Mouse (Mus musculus): ENCODE results near the gene Gm10097. TPM values are rescaled to one million over a fixed set of nuclear protein-coding genes. Genes with fewer than 3 reads are reported as not detected.

The Gm10097 gene
- total and polyA plus RNA-seq, 3 experiments, result not detected

DNA sequence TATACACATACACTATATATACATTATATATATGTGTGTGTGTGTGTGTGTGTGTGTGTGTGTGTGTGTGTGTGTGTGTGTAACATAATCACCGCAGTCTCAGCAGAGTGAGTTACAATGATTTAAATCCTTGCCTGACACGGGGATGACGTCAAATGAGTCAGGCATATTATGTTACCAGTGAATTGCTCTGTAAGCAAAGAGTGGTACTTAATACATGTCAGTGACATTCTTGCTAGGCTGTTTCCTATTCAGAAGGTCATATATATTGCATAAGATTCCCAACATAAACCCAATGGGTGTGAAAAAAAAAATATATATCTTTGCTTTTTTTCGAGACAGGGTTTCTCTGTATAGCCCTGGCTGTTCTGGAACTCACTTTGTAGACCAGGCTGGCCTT, 20.1 kb downstream of the Gm10097 start:
- no peaks in the 10 kb centered on the region for H3K36me3 ChIP-seq (ENCODE audit: control insufficient read depth in 1 of 2, insufficient read depth in 2 of 2, low read length in 2 of 2)

DNA sequence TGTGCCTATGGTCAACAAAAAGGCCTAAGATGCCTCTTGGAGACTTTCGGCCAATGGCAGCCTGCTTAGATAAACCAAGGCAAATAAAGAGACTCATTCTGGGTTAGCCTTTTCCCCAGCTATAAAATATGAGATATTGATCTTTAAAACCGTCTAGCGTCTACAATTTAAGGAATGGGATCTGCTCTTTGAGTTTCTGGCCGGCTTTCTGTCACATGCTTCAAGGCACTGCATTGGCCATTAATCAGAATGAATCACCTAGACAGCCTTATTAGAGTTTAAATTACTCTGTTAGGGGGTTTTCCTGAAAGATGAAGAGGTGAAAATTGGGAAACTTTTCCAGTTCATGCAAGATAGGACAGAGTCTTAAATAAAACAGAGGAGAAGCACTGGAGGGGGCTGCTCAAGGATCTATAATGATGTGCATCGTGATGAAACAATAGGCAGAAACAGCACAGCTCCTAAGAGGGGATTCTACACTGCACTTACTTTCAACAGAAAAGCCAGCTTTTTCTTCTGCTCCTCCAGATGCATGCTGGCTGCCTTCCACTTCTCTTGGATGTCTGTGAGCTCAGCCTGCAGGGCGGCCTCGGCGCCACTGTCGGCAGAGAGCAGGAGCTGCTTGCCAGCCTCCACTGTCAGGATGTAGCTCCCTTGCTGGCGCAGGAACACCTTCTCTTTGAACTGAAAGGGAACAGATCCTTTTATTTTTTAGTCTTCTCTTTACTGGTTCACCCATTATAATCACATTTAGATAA, 28.2 kb downstream of the Gm10097 start:
- Histone ChIP-seq H3K9me3 (replicated peaks; ENCODE audit: insufficient read depth, low read length) (no peaks in the 10 kb centered on the region), H3K27ac (ENCODE audit: control insufficient read depth, low read depth, low read length) (no peak overlapping the region), H3K4me1 (ENCODE audit: control insufficient read depth in 1 of 2, insufficient read depth in 2 of 2, low read length in 2 of 2) (no peaks in the 10 kb centered on the region), H3K4me3 (ENCODE audit: control insufficient read depth in 1 of 2, insufficient read depth in 1 of 2, low read depth in 2 of 2, low read length in 2 of 2) (no peak overlapping the region), H3K9ac (ENCODE audit: control insufficient read depth, low read depth, low read length, poor library complexity, severe bottlenecking) (no peak overlapping the region), H3K27me3 (ENCODE audit: control insufficient read depth in 1 of 2, insufficient read depth in 2 of 2, low read length in 2 of 2) (no peaks in the 10 kb centered on the region), H3K36me3 (ENCODE audit: control insufficient read depth in 1 of 2, insufficient read depth in 2 of 2, low read length in 2 of 2) (no peaks in the 10 kb centered on the region; a peak in 1 of 4 replicates), H3K79me2 (ENCODE audit: control insufficient read depth, insufficient read depth, low read length, poor library complexity) (no peaks in the 10 kb centered on the region)
- no peak for TF ChIP-seq MYB (IDR thresholded peaks at IDR 0.05; ENCODE audit: low read depth, low read length)
- TF ChIP-seq MEF2A (IDR thresholded peaks at IDR 0.05; ENCODE audit: extremely low read depth, insufficient replicate concordance, low read depth, low read length, poor library complexity, severe bottlenecking), result no peak
- no peak for TF ChIP-seq RCOR1 (IDR thresholded peaks at IDR 0.05; ENCODE audit: low read depth, low read length)
- TF ChIP-seq TAL1 (IDR thresholded peaks at IDR 0.05; ENCODE audit: low read length), result no peak
- no peak for TF ChIP-seq POLR2A (IDR thresholded peaks at IDR 0.05; ENCODE audit: control insufficient read depth in 1 of 2, insufficient read depth in 1 of 2, low read depth in 1 of 2, low read length in 2 of 2, poor library complexity in 1 of 2)
- no peak for TF ChIP-seq ETS1 (IDR thresholded peaks at IDR 0.05; ENCODE audit: low read depth, low read length)
- TF ChIP-seq CHD1 (IDR thresholded peaks at IDR 0.05; ENCODE audit: low read depth, low read length), result no peak
- no peak for TF ChIP-seq TBP (IDR thresholded peaks at IDR 0.05; ENCODE audit: low read depth, low read length)
- no peak for TF ChIP-seq JUND (IDR thresholded peaks at IDR 0.05; ENCODE audit: low read depth, low read length)
- no peak for TF ChIP-seq GABPA (IDR thresholded peaks at IDR 0.05; ENCODE audit: low read depth, low read length)
- TF ChIP-seq USF2 (IDR thresholded peaks at IDR 0.05; ENCODE audit: borderline replicate concordance in 1 of 2, insufficient read depth in 1 of 2, low read depth in 1 of 2, low read length in 2 of 2), result no peak
- TF ChIP-seq RAD21 (IDR thresholded peaks at IDR 0.05; ENCODE audit: low read depth, low read length), result no peak
- TF ChIP-seq CHD2 (IDR thresholded peaks at IDR 0.05; ENCODE audit: low read length), result no peak
- TF ChIP-seq EP300 (IDR thresholded peaks at IDR 0.05; ENCODE audit: low read depth in 1 of 2, low read length in 2 of 2), result no peak
- TF ChIP-seq MYC (IDR thresholded peaks at IDR 0.05; ENCODE audit: low read depth, low read length), result no peak
- no peak for TF ChIP-seq ZNF384 (IDR thresholded peaks at IDR 0.05; ENCODE audit: low read depth, low read length)
- no peak for TF ChIP-seq NRF1 (IDR thresholded peaks at IDR 0.05; ENCODE audit: insufficient read depth, low read depth, low read length, poor library complexity, severe bottlenecking)
- TF ChIP-seq MAZ (IDR thresholded peaks at IDR 0.05; ENCODE audit: low read depth, low read length), result no peak
- DNase-seq (ENCODE audit: low read depth, low spot score), result no peak

More for the DNA sequence above, 20.1 kb downstream of the Gm10097 start:
- H3K4me1 ChIP-seq (ENCODE audit: control insufficient read depth in 1 of 2, insufficient read depth in 2 of 2, low read length in 2 of 2), result no peaks in the 10 kb centered on the region; a peak in 1 of 4 replicates
- H3K27me3 ChIP-seq (ENCODE audit: control insufficient read depth in 1 of 2, insufficient read depth in 2 of 2, low read length in 2 of 2), result no peaks in the 10 kb centered on the region
- TF ChIP-seq POLR2AphosphoS2 (IDR thresholded peaks at IDR 0.05; ENCODE audit: low read length), result no peak
- no peak for TF ChIP-seq SMC3 (IDR thresholded peaks at IDR 0.05; ENCODE audit: low read depth, low read length)
- no peak for TF ChIP-seq RAD21 (IDR thresholded peaks at IDR 0.05; ENCODE audit: low read depth, low read length)
- no peak for TF ChIP-seq MEF2A (IDR thresholded peaks at IDR 0.05; ENCODE audit: extremely low read depth, insufficient replicate concordance, low read depth, low read length, poor library complexity, severe bottlenecking)
- TF ChIP-seq E2F4 (IDR thresholded peaks at IDR 0.05; ENCODE audit: borderline replicate concordance, low read depth, low read length), result no peak
- no peak for TF ChIP-seq TCF12 (IDR thresholded peaks at IDR 0.05; ENCODE audit: low read depth, low read length)
- no peak for TF ChIP-seq NRF1 (IDR thresholded peaks at IDR 0.05; ENCODE audit: insufficient read depth, low read depth, low read length, poor library complexity, severe bottlenecking)
- no peak for TF ChIP-seq MYC (IDR thresholded peaks at IDR 0.05; ENCODE audit: low read depth, low read length)
- H3K9me3 ChIP-seq (replicated peaks; ENCODE audit: insufficient read depth, low read length), result no peaks in the 10 kb centered on the region
- H3K9ac ChIP-seq (ENCODE audit: control insufficient read depth, low read depth, low read length, poor library complexity, severe bottlenecking), result no peak overlapping the region
- H3K4me3 ChIP-seq (ENCODE audit: control insufficient read depth in 1 of 2, insufficient read depth in 1 of 2, low read depth in 2 of 2, low read length in 2 of 2), result no peak overlapping the region
- no peak overlapping the region for H3K27ac ChIP-seq (ENCODE audit: control insufficient read depth, low read depth, low read length)
- no peaks in the 10 kb centered on the region for H3K79me2 ChIP-seq (ENCODE audit: control insufficient read depth, insufficient read depth, low read length, poor library complexity)
- no peak for DNase-seq (ENCODE audit: low read depth, low spot score)
